Mouse (Mus musculus) inflammation-experienced regulatory T-cells, adult 16 weeks (primary cell): ENCODE measurements around the gene Gm7945. TPM values are rescaled to one million over a fixed set of nuclear protein-coding genes. Genes with fewer than 3 reads are reported as not detected.

Experiments used
- polyA plus RNA-seq: library from polyadenylated mRNA; unstranded; fragments of 100-300 nt; shearing (Covaris generic); gene quantifications from one replicate; pipeline ENCODE4 v1.2.1, GENCODE M21; 2017

The Gm7945 gene
- polyA plus RNA-seq, result not detected

DNA sequence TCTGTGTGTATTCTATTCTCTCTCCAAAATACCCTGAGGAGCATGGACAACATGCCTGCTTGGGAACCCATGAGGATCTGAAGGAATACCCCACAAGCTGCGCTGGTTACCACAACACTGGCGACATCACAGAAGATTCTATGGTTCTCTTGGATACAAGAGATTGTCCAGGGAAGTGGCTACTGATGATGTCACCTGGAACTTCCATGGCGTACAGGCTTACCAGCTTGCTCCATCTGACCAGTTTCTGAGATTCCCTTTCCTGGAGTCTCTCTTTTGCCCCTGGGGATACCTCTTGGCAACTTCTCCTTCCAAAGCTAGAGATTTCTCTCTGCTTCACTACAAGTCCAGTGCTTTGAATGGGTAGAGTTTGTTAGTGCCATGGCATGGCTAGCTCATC, at the start of gene Gm7945:
Gm7945 (minus strand) TSS at position 101 of the 400 bp plus-strand sequence.

GRCm38 (mm10) chr14:41408181-41408580, 22.0 kb upstream of the Gm7945 start, which contains the start of gene Gm6482:
TSS of gene Gm6482 (minus strand) at chr14:41408281.

GRCm38 (mm10) chr14:41348309-41348708, 37.9 kb downstream of the Gm7945 start, which contains the start of gene Gm5798:
TSS of gene Gm5798 (plus strand) at chr14:41348609.

Other genes with a start within 250 kb of the Gm7945 start
- not detected for gene Mbl1, start 234.9 kb downstream of the Gm7945 start, polyA plus RNA-seq
- not detected for gene Sftpd, start 201.2 kb downstream of the Gm7945 start, polyA plus RNA-seq
- gene Gm2832, start 107.6 kb downstream of the Gm7945 start, polyA plus RNA-seq, result not detected
- gene Gm5798, start 37.8 kb downstream of the Gm7945 start, polyA plus RNA-seq, result 0.88 TPM
- not detected for gene Gm6482, start 21.9 kb upstream of the Gm7945 start, polyA plus RNA-seq
- not detected for gene Gm7954, start 67.1 kb upstream of the Gm7945 start, polyA plus RNA-seq
- not detected for gene Gm3486, start 103.1 kb upstream of the Gm7945 start, polyA plus RNA-seq
- gene Gm7970, start 169.2 kb upstream of the Gm7945 start, polyA plus RNA-seq, result not detected
- not detected for gene 1700049E17Rik2, start 186.8 kb upstream of the Gm7945 start, polyA plus RNA-seq
- not detected for gene Gm3072, start 238.2 kb upstream of the Gm7945 start, polyA plus RNA-seq